Comparison of ENCODE assay signal across 48 mouse cellular contexts in the genomic region with DNA sequence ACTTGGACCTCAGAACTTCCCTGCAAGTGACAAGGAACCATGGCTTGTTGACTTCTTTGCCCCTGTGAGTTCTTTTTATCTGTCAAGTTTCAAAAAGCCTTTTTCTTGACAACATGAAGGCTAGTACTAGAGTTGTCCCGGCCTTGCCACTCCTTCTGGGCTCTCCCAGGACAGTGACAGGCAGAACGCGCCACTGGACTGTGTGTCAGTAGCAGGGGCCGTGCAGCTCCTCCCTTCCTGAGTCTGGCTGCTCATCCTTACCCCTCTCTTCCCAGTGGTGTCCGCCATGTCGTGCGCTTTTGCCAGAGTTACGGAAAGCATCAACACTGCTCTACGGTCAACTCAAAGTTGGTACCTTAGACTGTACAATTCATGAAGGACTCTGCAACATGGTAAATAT. TPM values are rescaled to one million over a fixed set of nuclear protein-coding genes. Genes with fewer than 3 reads are reported as not detected.
"Had no signal": no experiment of that assay in that cellular context is flagged by ENCODE, and none has a peak within 500 bp of the region (broad histone marks: within the 10 kb centered on the region; RNA-seq: fewer than 3 reads in every experiment).

No protein-coding gene starts in this region.

- H3K4me2 ChIP-seq: heart, embryonic 11.5 days; heart, embryonic 12.5 days; heart, embryonic 13.5 days; heart, embryonic 15.5 days; hindbrain, embryonic 12.5 days; hindbrain, embryonic 13.5 days; hindbrain, embryonic 14.5 days; hindbrain, embryonic 15.5 days; intestine, embryonic 15.5 days; kidney, embryonic 15.5 days had no signal

- H3K27me3 ChIP-seq: heart, embryonic 12.5 days; heart, embryonic 13.5 days; heart, embryonic 15.5 days; hindbrain, embryonic 12.5 days; hindbrain, embryonic 13.5 days; hindbrain, embryonic 15.5 days; intestine, embryonic 15.5 days; kidney, embryonic 15.5 days had no signal

- H3K9ac ChIP-seq: heart, embryonic 12.5 days; heart, embryonic 13.5 days; heart, embryonic 15.5 days; hindbrain, embryonic 12.5 days; hindbrain, embryonic 13.5 days; hindbrain, embryonic 14.5 days; hindbrain, embryonic 15.5 days; intestine, embryonic 15.5 days; kidney, embryonic 15.5 days had no signal

- H3K9me3 ChIP-seq: heart, embryonic 10.5 days; heart, embryonic 12.5 days; heart, embryonic 13.5 days; heart, embryonic 15.5 days; hindbrain, embryonic 10.5 days; hindbrain, embryonic 12.5 days; hindbrain, embryonic 13.5 days; hindbrain, embryonic 15.5 days; intestine, embryonic 15.5 days; kidney, embryonic 15.5 days had no signal

- H3K27ac ChIP-seq: heart, embryonic 10.5 days; heart, embryonic 13.5 days; heart, embryonic 15.5 days; hindbrain, embryonic 10.5 days; hindbrain, embryonic 12.5 days; hindbrain, embryonic 13.5 days; hindbrain, embryonic 14.5 days; hindbrain, embryonic 15.5 days; hindbrain, postnatal 0 days; intestine, embryonic 15.5 days; kidney, embryonic 15.5 days; kidney, postnatal 0 days; layer of hippocampus, adult 2 months had no signal

- H3K4me1 ChIP-seq: heart, embryonic 10.5 days; heart, embryonic 12.5 days; heart, embryonic 13.5 days; heart, embryonic 15.5 days; hindbrain, embryonic 10.5 days; hindbrain, embryonic 12.5 days; hindbrain, embryonic 13.5 days; hindbrain, embryonic 15.5 days; intestine, embryonic 15.5 days; kidney, embryonic 15.5 days had no signal

- H3K4me3 ChIP-seq: heart, embryonic 10.5 days; heart, embryonic 12.5 days; heart, embryonic 13.5 days; heart, embryonic 15.5 days; hindbrain, embryonic 10.5 days; hindbrain, embryonic 12.5 days; hindbrain, embryonic 13.5 days; hindbrain, embryonic 15.5 days; intestine, embryonic 15.5 days; kidney, embryonic 15.5 days; layer of hippocampus, adult 2 months had no signal

- ATAC-seq: hindbrain, embryonic 16.5 days; hindbrain, postnatal 0 days; inflammation-experienced regulatory T-cells, adult 6 months; intestine, embryonic 15.5 days; intestine, embryonic 16.5 days; intestine, postnatal 0 days had no signal

- DNase-seq: heart, postnatal 10 days; heart, postnatal 14 days; heart, postnatal 36 days; heart, postnatal 4 days; kidney, adult 11 months; kidney, adult 18-20 months; kidney, adult 2 months; kidney, adult 8-10 months; kidney, adult 9 months; kidney, postnatal 10 days; kidney, postnatal 14 days; kidney, postnatal 25 days; kidney, postnatal 36 days; kidney, postnatal 4 days; layer of hippocampus, adult 9-11 months; layer of hippocampus, postnatal 36 days had no signal

RNA-seq across cellular contexts. Expression of a gene that starts 48.3 kb away (rescaled TPM):
- total RNA-seq: heart, postnatal 10 days; heart, postnatal 14 days; heart, postnatal 36 days; heart, postnatal 4 days; hematopoietic stem cell, adult 5-6 weeks; hindbrain, postnatal 0 days; layer of hippocampus, adult 18-20 months; layer of hippocampus, adult 2 months; layer of hippocampus, adult 8-10 months; layer of hippocampus, postnatal 10 days; layer of hippocampus, postnatal 14 days; layer of hippocampus, postnatal 25 days; layer of hippocampus, postnatal 36 days; left cerebral cortex, adult 18-20 months had no signal
- polyA plus RNA-seq: heart, embryonic 10.5 days; heart, embryonic 11.5 days; heart, embryonic 12.5 days; heart, embryonic 13.5 days; heart, embryonic 14.5 days; heart, embryonic 15.5 days; heart, postnatal 0 days; hindbrain, embryonic 10.5 days; hindbrain, embryonic 11.5 days; hindbrain, embryonic 12.5 days; hindbrain, embryonic 13.5 days; hindbrain, embryonic 14.5 days; hindbrain, embryonic 15.5 days; hindbrain, embryonic 16.5 days; hindbrain, postnatal 0 days; intestine, embryonic 15.5 days; intestine, embryonic 16.5 days; intestine, postnatal 0 days; kidney, embryonic 14.5 days; kidney, embryonic 15.5 days; kidney, embryonic 16.5 days; kidney, postnatal 0 days; large intestine, adult 2 months had no signal
